Mouse (Mus musculus) CH12.LX (cell line): Measurements from ENCODE around the gene Cyp1b1. TPM values are rescaled to one million over a fixed set of nuclear protein-coding genes. Genes with fewer than 3 reads are reported as not detected.

Source experiments
- DNase-seq: peaks from one replicate; pipeline ENCODE4 v3.0.0-alpha.2; 2013; ENCODE audit errors: extremely low read depth
- H3K27ac ChIP-seq: 2 replicates; pipeline ENCODE4 v1.5.1; 2012; ENCODE audit warnings: low read depth, mild to moderate bottlenecking, control low read depth, moderate library complexity; ENCODE audit not compliant: insufficient read depth
- H3K27me3 ChIP-seq: replicated peaks from 2 replicates; pipeline ENCODE3; 2012; ENCODE audit warnings: inconsistent platforms
- H3K36me3 ChIP-seq, 2 experiments: replicated peaks in 1 of 2; 2 replicates each; pipeline versions ENCODE3 to v1.6.1; 2012; ENCODE audit warnings: inconsistent platforms in 1 of 2, low read length in 1 of 2, mild to moderate bottlenecking in 1 of 2, mixed read lengths in 1 of 2, moderate library complexity in 1 of 2; ENCODE audit not compliant: control insufficient read depth in 1 of 2, insufficient read depth in 1 of 2
- H3K4me1 ChIP-seq, 2 experiments: 2 replicates each; pipeline ENCODE4 v1.6.1; 2012; ENCODE audit warnings: inconsistent platforms in 1 of 2, moderate library complexity in 1 of 2; ENCODE audit not compliant: insufficient read depth in 2 of 2, control insufficient read depth in 1 of 2
- H3K4me2 ChIP-seq: 2 replicates; pipeline ENCODE4 v1.6.1; 2012; ENCODE audit warnings: low read depth, mild to moderate bottlenecking, control low read depth; ENCODE audit not compliant: poor library complexity, insufficient read depth, severe bottlenecking
- H3K4me3 ChIP-seq, 3 experiments: fragments of 150-350 bp in 1 of 3; sonication (generic) in 1 of 3; replicated peaks in 1 of 3; 2 replicates each; pipeline versions ENCODE3 to v1.5.1; 2011 to 2012; ENCODE audit warnings: low read depth in 2 of 3, low read length in 2 of 3, mild to moderate bottlenecking in 2 of 3, moderate library complexity in 2 of 3, control low read depth in 1 of 3, improper control_type of control experiment in 1 of 3, inconsistent platforms in 1 of 3, mixed read lengths in 1 of 3; ENCODE audit not compliant: poor library complexity in 1 of 3
- H3K79me2 ChIP-seq: replicated peaks from 2 replicates; pipeline ENCODE4 v1.6.1; 2012; ENCODE audit warnings: mild to moderate bottlenecking, moderate library complexity; ENCODE audit not compliant: control insufficient read depth, poor library complexity, insufficient read depth, severe bottlenecking; ENCODE audit errors: extremely low read depth
- H3K9ac ChIP-seq: 2 replicates; pipeline ENCODE4 v1.6.1; 2012; ENCODE audit warnings: low read depth, mild to moderate bottlenecking, control low read depth, moderate library complexity; ENCODE audit not compliant: insufficient read depth
- H3K9me3 ChIP-seq: replicated peaks from 2 replicates; pipeline ENCODE3; 2012; ENCODE audit warnings: low read length, inconsistent platforms, mixed read lengths
- CHD1 ChIP-seq: IDR thresholded peaks from 2 replicates; pipeline ENCODE4 v1.6.1; 2012; ENCODE audit warnings: low read depth, low read length, improper control_type of control experiment, inconsistent platforms
- CHD2 ChIP-seq: IDR thresholded peaks from 2 replicates; pipeline ENCODE4 v1.6.1; 2011; ENCODE audit warnings: low read length, improper control_type of control experiment
- CTCF ChIP-seq, 2 experiments: IDR thresholded peaks in 1 of 2; conservative IDR thresholded peaks in 1 of 2; 2 replicates each; pipeline ENCODE4 v1.5.1; 2011 to 2012; ENCODE audit warnings: low read depth in 2 of 2, low read length in 2 of 2, improper control_type of control experiment in 1 of 2, inconsistent platforms in 1 of 2, mild to moderate bottlenecking in 1 of 2, moderate library complexity in 1 of 2
- E2F4 ChIP-seq: IDR thresholded peaks from 2 replicates; pipeline ENCODE4 v1.6.1; 2011; ENCODE audit warnings: low read depth, low read length, improper control_type of control experiment; ENCODE audit not compliant: insufficient replicate concordance
- ELF1 ChIP-seq: IDR thresholded peaks from 2 replicates; pipeline ENCODE4 v1.6.1; 2014; ENCODE audit warnings: low read depth, mild to moderate bottlenecking, inconsistent platforms, low read length, improper control_type of control experiment
- EP300 ChIP-seq: IDR thresholded peaks from 2 replicates; pipeline ENCODE4 v1.6.1; 2011; ENCODE audit warnings: low read length, improper control_type of control experiment
- ETS1 ChIP-seq: conservative IDR thresholded peaks from 2 replicates; pipeline ENCODE4 v1.6.1; 2012; ENCODE audit warnings: low read depth, mild to moderate bottlenecking, inconsistent platforms, low read length, improper control_type of control experiment, moderate library complexity
- HCFC1 ChIP-seq: IDR thresholded peaks from 2 replicates; pipeline ENCODE4 v1.6.1; 2012; ENCODE audit warnings: low read depth, mild to moderate bottlenecking, inconsistent platforms, low read length, improper control_type of control experiment
- IRF4 ChIP-seq: IDR thresholded peaks from 2 replicates; pipeline ENCODE4 v1.6.1; 2014; ENCODE audit warnings: low read depth, mild to moderate bottlenecking, inconsistent platforms, low read length, improper control_type of control experiment
- JUN ChIP-seq: IDR thresholded peaks from 2 replicates; pipeline ENCODE4 v1.6.1; 2011; ENCODE audit warnings: low read depth, mild to moderate bottlenecking, low read length, improper control_type of control experiment, moderate library complexity; ENCODE audit not compliant: insufficient read depth
- JUND ChIP-seq: conservative IDR thresholded peaks from 2 replicates; pipeline ENCODE4 v1.6.1; 2011; ENCODE audit warnings: low read depth, low read length, improper control_type of control experiment
- KAT2A ChIP-seq: IDR thresholded peaks from 2 replicates; pipeline ENCODE4 v1.6.1; 2012; ENCODE audit warnings: low read length, improper control_type of control experiment, inconsistent platforms; ENCODE audit not compliant: insufficient replicate concordance
- MAFK ChIP-seq: IDR thresholded peaks from 2 replicates; pipeline ENCODE4 v1.6.1; 2011; ENCODE audit warnings: low read length, improper control_type of control experiment; ENCODE audit not compliant: insufficient replicate concordance
- MAX ChIP-seq: IDR thresholded peaks from 2 replicates; pipeline ENCODE4 v1.6.1; 2011; ENCODE audit warnings: low read length, improper control_type of control experiment
- MAZ ChIP-seq: IDR thresholded peaks from 2 replicates; pipeline ENCODE4 v1.6.1; 2012; ENCODE audit warnings: low read depth, mild to moderate bottlenecking, inconsistent platforms, low read length, improper control_type of control experiment, moderate library complexity
- MEF2A ChIP-seq: IDR thresholded peaks from 2 replicates; pipeline ENCODE4 v1.6.1; 2014; ENCODE audit warnings: low read depth, mild to moderate bottlenecking, inconsistent platforms, low read length, improper control_type of control experiment, borderline replicate concordance
- MXI1 ChIP-seq: IDR thresholded peaks from 2 replicates; pipeline ENCODE4 v1.6.1; 2011; ENCODE audit warnings: mild to moderate bottlenecking, low read depth, low read length, improper control_type of control experiment
- MYC ChIP-seq: IDR thresholded peaks from 2 replicates; pipeline ENCODE4 v1.6.1; 2011; ENCODE audit warnings: low read depth, mild to moderate bottlenecking, improper control_type of control experiment, low read length
- POLR2A ChIP-seq: IDR thresholded peaks from 2 replicates; pipeline ENCODE4 v1.6.1; 2011; ENCODE audit warnings: low read depth, mild to moderate bottlenecking, improper control_type of control experiment, low read length
- RAD21 ChIP-seq: IDR thresholded peaks from 2 replicates; pipeline ENCODE4 v1.6.1; 2011; ENCODE audit warnings: low read depth, mild to moderate bottlenecking, low read length, improper control_type of control experiment, moderate library complexity
- RCOR1 ChIP-seq: conservative IDR thresholded peaks from 2 replicates; pipeline ENCODE4 v1.6.1; 2012; ENCODE audit warnings: low read depth, mild to moderate bottlenecking, inconsistent platforms, low read length, improper control_type of control experiment
- SIN3A ChIP-seq: IDR thresholded peaks from 2 replicates; pipeline ENCODE4 v1.6.1; 2012; ENCODE audit warnings: low read length, improper control_type of control experiment, inconsistent platforms
- TBP ChIP-seq: conservative IDR thresholded peaks from 2 replicates; pipeline ENCODE4 v1.6.1; 2011; ENCODE audit warnings: low read depth, low read length, improper control_type of control experiment
- UBTF ChIP-seq: IDR thresholded peaks from 2 replicates; pipeline ENCODE4 v1.6.1; 2012; ENCODE audit warnings: low read depth, mild to moderate bottlenecking, inconsistent platforms, low read length, improper control_type of control experiment, moderate library complexity
- ZC3H11A ChIP-seq: IDR thresholded peaks from 2 replicates; pipeline ENCODE4 v1.6.1; 2012; ENCODE audit warnings: low read depth, mild to moderate bottlenecking, inconsistent platforms, low read length, improper control_type of control experiment
- ZKSCAN1 ChIP-seq: IDR thresholded peaks from 2 replicates; pipeline ENCODE4 v1.6.1; 2012; ENCODE audit warnings: low read depth, inconsistent platforms, low read length, improper control_type of control experiment, borderline replicate concordance
- dilution Hi-C: fragments of 300-500 bp; cut with MboI; formaldehyde crosslinking; loops from 2 replicates; pipeline ENCODE4 v1.14.3; 2020; ENCODE audit warnings: low sequenced_read_pairs; ENCODE audit not compliant: extremely low pct_unique_long_range_greater_than_20kb, extremely low pct_ligation_motif_present
- in situ Hi-C: fragments of 300-500 bp; cut with MboI; formaldehyde crosslinking; loops from 3 replicates; pipeline ENCODE4 v1.14.3; 2019; ENCODE audit warnings: low sequenced_read_pairs, low pct_ligation_motif_present, low pct_unique_long_range_greater_than_20kb, mixed read lengths
- polyA plus RNA-seq: library from polyadenylated mRNA; unstranded; fragments of >175 nt; gene quantifications from 2 replicates; pipeline ENCODE4 v1.2.1, GENCODE M21; 2012; ENCODE audit warnings: low read depth; ENCODE audit not compliant: insufficient read length
- total RNA-seq, 2 experiments: library from RNA; depleted of rRNA; stranded (reverse); fragments of 300-350 nt in 1 of 2; fragments of >200 nt in 1 of 2; gene quantifications; 2 replicates each; pipeline ENCODE4 v1.2.3; 2012 to 2014

Gene Cyp1b1
- total and polyA plus RNA-seq, 3 experiments = not detected

GRCm38 (mm10) chr17:79743507-79743906 is 28.6 kb upstream of the Cyp1b1 start:
- no peak overlapping the region for H3K4me2 ChIP-seq
- H3K4me1 ChIP-seq = no peaks in the 10 kb centered on the region
- no peaks in the 10 kb centered on the region for H3K79me2 ChIP-seq
- in situ Hi-C loops = no loop called here
- dilution Hi-C loops = no loop called here
- no peak overlapping the region for H3K4me3 ChIP-seq
- no peak for TF ChIP-seq MXI1
- H3K9me3 ChIP-seq = no peaks in the 10 kb centered on the region
- no peak overlapping the region for H3K9ac ChIP-seq
- H3K27ac ChIP-seq = no peak overlapping the region
- no peaks in the 10 kb centered on the region for H3K27me3 ChIP-seq
- H3K36me3 ChIP-seq = no peaks in the 10 kb centered on the region
- DNase-seq = no peak

GRCm38 (mm10) chr17:79742635-79743034 is 27.8 kb upstream of the Cyp1b1 start:
- dilution Hi-C loops = no loop called here
- Histone ChIP-seq H3K27me3 (no peaks in the 10 kb centered on the region), H3K9me3 (no peaks in the 10 kb centered on the region), H3K9ac (no peak overlapping the region), H3K4me3 (no peak overlapping the region), H3K36me3 (no peaks in the 10 kb centered on the region), H3K27ac (no peak overlapping the region), H3K4me1 (no peaks in the 10 kb centered on the region), H3K4me2 (no peak overlapping the region), H3K79me2 (no peaks in the 10 kb centered on the region)
- no peak for DNase-seq
- in situ Hi-C loops = no loop called here
- no peak for TF ChIP-seq KAT2A

- Histone ChIP-seq H3K9ac (no peak overlapping the region), H3K4me3 (no peak overlapping the region), H3K4me2 (no peak overlapping the region), H3K27ac (no peak overlapping the region), H3K27me3 (no peaks in the 10 kb centered on the region), H3K4me1 (no peaks in the 10 kb centered on the region), H3K36me3 (no peaks in the 10 kb centered on the region), H3K79me2 (no peaks in the 10 kb centered on the region), H3K9me3 (no peaks in the 10 kb centered on the region)
- DNase-seq = peak; percentile 11
- dilution Hi-C loops = no loop called here
- in situ Hi-C loops = no loop called here
- TF ChIP-seq JUN = peak; percentile 29; the same call in 1 of the 2 replicates
- TF ChIP-seq MAFK = no peak
- TF ChIP-seq POLR2A = no peak
- TF ChIP-seq CTCF (conservative IDR thresholded peaks at IDR 0.05 in 1 of 2, IDR thresholded peaks at IDR 0.05 in 1 of 2; ENCODE audit: low read depth in 2 of 2, low read length in 2 of 2) = no peak
- TF ChIP-seq UBTF = no peak
- no peak for TF ChIP-seq ELF1
- no peak for TF ChIP-seq ZC3H11A
- no peak for TF ChIP-seq RAD21
- no peak for TF ChIP-seq E2F4
- TF ChIP-seq MYC = no peak
- TF ChIP-seq MEF2A = no peak
- no peak for TF ChIP-seq HCFC1
- TF ChIP-seq MAZ = no peak
- no peak for TF ChIP-seq TBP
- no peak for TF ChIP-seq ZKSCAN1
- no peak for TF ChIP-seq ETS1
- no peak for TF ChIP-seq CHD2
- TF ChIP-seq IRF4 = 0 out of 2 replicates have a peak, but pooled peaks have one; percentile 70
- TF ChIP-seq CHD1 = no peak
- TF ChIP-seq RCOR1 = 0 out of 2 replicates have a peak, but pooled peaks have one; percentile 30
- TF ChIP-seq EP300 = peak; percentile 30; the same call in 1 of the 2 replicates
- TF ChIP-seq JUND = peak; percentile 40
- no peak for TF ChIP-seq SIN3A
- TF ChIP-seq MAX = no peak
Observed at GRCm38 (mm10) chr17:79738847-79739498, 24.1 kb upstream of the Cyp1b1 start.
